Mouse (Mus musculus): ENCODE measurements at regions not wholly inside any gene's neighbourhood (a gene's known extent, or its start where the extent isn't known, plus 50 kb on each side); places are given as distances from the start of the nearest gene placed in this dataset.

DNA sequence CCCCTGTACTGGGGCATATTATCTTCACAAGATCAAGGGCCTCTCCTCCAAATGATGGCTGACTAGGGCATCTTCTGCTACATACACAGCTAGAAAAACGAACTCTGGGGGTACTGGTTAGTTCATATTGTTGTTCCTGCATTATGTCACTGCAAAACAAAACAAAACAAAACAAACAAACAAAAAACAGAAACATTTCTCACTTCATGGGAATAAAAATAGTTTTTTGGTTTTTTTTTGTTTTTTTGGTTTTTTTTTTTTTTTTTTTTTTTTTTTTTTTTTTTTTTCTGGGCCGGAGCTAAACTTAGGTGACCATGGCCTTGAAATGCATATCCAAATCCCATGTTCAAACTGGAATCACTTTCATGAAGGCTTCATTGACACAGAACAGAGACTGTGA, 1184.4 kb downstream of the Efna5 start:
- intact Hi-C loops (cut with DNase I), result no loop called here
- no peak for DNase-seq (ENCODE audit: low spot score in 2 of 2)

DNA sequence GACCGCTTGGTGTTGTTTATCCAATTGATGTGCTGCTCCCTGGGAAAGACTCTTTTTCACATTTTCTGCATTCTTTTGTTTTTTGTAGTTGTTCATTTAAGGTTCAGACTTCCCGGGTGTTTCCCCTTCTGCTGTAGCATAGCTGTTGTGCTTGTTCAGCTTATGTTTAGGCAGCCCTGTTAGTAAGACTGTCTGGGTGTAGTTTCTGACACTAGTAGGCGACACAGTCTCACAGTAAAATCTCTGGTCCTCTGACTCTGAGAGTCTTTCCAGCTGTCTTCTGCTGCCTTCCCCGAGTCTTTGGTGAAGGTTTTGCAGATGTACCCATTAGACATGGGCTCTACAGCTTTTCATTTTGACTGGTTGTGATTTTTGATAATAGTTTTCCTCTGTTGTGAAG, 1194.8 kb downstream of the Efna5 start:
- intact Hi-C loops (cut with DNase I), result no loop called here
- DNase-seq (ENCODE audit: low spot score in 2 of 2), result no peak

DNA sequence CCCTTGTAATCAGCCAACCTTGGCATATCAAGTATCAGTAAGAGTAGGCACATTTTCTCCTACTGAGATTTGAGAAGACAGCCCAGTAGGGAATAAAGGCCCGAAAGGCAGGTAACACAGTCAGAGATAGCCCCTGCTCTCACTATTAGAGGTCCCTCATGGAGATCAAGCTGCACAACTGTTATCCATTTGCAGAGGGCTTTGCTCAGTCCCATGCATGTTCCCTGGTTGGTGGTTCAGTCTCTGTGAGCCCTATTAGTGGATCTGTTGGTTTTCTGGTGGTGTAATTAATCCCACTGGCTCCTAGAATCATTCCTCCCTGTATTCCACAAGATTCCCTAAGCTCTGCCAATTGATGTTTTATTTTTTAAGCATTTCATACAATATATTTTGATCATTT, 1196.6 kb downstream of the Efna5 start:
- intact Hi-C loops (cut with DNase I), result no loop called here
- DNase-seq (ENCODE audit: low spot score in 2 of 2), result no peak

DNA sequence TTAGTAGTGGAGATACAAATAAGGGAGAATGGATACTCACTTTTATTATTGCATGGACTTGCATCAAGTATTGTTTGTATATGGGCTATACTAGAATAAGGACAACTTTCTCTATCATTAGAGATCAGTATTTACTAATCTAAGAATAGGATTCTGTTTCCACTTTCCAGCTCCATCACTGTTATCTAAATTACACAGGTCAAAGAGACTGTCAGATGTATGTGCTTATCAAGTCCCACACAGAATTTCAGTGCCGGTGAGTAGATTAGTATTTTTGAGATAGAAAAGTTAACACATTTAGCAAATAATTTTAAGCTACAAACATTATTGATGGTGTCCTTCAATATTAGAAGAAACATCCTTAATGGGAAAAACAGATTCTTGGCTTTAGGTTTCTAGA, 1210.5 kb downstream of the Efna5 start:
- intact Hi-C loops (cut with DNase I), result no loop called here
- no peak for DNase-seq (ENCODE audit: low spot score in 2 of 2)

DNA sequence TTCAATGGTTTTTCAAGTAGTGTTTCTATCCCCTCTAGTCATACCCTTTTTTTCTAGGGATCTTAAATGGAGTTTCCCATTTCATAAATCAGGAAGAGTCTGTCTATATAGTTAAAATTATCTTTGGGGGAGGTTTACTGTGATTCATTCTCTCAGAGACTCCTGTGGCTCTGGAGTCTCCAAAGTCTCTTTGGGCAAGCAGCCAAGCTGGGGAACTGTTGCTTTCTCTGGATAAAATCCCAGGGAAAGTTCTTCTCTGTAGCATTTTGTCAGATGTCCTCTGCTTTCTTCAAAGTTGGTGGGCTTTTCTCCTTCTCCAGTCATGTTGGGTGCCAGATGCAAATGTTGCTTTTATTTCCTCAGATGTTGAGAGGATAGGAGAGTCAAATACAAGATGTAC, 1213.7 kb downstream of the Efna5 start:
- peak; percentile 38 to 62 for DNase-seq (ENCODE audit: low spot score in 2 of 2)
- intact Hi-C loops (cut with DNase I), result no loop called here

DNA sequence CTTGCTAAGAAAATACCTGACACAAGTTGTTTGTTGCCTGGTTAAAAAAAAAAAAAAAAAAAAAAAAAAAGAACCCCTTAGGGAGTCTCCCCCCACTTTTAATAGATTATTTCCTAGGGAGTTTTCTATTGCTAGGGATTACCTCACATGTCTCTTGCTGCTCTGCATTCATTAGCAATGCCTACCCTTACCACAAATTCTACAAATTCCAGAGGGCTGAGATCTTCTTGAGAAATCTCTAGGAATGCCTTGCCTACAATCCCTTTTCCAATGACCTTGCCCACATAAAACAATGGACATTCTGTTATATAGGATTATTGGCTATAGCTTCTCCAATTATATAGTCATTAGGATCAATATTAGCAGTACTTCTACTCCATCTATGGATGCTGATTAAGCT, 1216.2 kb downstream of the Efna5 start:
- no peak for DNase-seq (ENCODE audit: low spot score in 2 of 2)
- intact Hi-C loops (cut with DNase I), result no loop called here

DNA sequence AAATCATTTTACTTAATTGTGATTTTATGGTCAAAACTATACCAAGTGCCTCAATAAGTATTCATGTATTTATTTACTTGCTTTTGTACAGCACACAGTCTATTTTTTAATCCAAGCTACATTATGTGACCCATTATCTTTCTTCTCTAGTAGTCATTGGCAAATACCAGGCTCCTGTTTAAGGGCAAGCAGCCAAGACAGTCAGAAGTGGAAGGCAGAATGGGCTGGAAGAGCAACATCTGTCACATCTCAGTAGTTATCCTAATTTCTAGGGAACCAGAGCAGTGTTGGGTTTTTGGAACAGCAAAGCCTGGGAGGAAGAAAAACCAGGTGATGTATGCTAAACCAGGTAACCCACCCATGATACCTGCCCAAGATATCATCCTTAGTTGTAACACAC, 1233.5 kb downstream of the Efna5 start:
- DNase-seq (ENCODE audit: low spot score in 2 of 2), result no peak
- intact Hi-C loops (cut with DNase I), result no loop called here

DNA sequence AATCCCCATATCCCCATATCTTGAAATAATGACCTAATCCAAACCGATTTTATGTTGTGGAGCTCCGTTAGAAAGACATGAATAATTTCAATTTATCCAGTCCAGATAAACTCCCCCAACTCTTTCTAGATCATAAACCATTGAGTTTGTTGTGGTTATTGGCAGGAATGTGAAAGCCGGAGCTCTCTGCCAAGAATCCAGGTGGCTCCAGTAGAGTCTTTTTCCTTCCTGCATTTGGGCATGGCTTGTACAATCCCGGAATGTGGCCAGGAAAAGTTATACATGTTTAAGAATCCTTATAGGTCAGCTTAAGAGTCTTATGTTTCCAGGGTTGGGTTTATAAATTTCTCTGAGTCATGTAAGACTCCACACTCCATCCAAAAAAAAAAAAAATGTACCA, 1272.8 kb downstream of the Efna5 start:
- intact Hi-C loops (cut with DNase I), result no loop called here
- no peak for DNase-seq (ENCODE audit: low spot score in 2 of 2)

DNA sequence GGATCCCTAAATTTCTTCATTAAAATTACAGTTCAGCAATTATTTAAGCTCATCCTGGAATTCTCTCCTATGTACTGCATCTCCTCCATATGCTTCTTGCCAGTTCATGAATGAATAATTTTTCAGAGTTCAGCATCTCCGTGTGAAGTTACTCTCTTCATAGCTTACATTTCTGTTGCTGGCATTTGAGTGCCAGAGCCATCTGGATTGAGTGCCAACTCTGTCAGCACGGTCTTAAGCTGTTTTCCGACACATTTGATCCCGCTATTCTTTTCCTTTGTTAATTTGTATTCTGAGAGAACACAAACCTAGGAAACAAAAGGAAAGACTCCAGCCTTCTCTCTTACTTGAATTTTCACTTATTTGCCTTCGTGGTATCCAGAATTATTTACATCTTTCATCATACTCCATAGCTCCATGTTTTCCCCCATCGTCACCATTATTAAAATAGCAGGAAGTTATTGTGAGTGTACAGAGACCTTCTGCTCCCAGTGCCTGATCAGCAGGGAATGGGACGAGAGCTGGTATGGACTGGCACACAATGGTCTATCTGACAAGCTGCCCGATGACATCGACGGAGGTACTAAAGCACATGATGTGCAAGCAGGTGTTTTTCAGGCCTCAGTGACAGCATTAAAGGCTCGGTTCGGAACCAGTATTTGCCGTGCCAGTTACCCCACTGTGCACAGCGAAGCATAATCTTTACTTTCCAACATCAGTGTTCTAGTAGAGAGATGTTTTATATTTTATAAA, 1274.2 kb downstream of the Efna5 start:
- DNase-seq (ENCODE audit: low spot score in 2 of 2), result no peak
- intact Hi-C loops (cut with DNase I), result no loop called here

DNA sequence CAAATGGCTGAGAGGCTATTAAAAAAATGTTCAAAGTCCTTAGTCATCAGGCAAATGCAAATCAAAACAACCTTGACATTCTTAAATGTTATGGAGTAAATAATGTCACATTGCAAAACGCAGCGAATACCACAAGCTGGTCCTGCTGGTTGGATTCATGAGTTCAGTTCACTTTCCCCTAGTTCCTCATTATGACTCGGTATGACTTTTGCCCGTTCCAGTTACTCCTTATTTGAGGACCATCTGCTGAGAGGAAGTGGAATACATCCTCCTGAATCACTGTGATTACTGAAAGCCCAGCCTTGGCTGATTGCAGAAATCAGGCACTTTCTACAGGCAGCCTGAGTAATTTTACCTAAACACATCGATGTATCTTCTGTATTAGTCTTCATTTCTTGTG, 1276.9 kb downstream of the Efna5 start:
- intact Hi-C loops (cut with DNase I), result no loop called here
- DNase-seq (ENCODE audit: low spot score in 2 of 2), result no peak

DNA sequence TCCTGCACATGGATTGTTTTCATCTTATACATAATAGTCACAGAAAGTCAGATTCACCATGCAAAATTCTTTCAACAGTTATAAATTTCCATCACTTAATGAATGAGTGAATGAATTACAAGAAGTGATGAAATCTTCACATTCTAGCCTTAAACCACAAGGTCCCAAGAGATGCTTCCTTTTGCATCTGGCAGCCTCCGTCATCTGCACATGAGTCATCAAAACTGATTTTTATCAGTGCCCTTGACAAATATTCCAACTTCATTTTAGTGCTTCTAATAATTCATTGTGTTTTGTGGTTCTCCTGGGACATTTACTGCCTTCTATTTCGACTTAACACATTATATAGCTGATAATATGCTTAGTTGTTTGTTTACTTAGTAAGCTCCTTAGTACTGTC, 1291.9 kb downstream of the Efna5 start:
- intact Hi-C loops (cut with DNase I), result no loop called here
- no peak for DNase-seq (ENCODE audit: low spot score in 2 of 2)

DNA sequence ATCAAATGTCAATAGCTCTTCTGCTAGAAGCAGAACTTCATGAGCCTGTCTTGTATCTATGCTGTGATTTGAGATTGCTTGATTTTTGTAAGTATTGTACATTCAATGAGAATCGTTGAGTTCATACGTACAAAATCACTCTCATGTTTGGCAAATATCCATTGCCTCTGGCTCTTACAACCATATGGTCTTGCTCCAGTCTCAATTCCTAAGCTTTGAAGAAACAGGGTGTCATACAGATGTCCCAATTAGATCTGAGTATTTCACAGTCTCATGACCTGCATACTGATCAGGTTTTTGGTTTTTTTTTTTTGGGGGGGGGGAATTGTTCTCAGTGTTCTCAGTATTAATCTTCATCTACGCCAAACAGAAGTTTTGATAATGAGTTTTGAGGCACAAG, 1302.2 kb downstream of the Efna5 start:
- intact Hi-C loops (cut with DNase I), result no loop called here
- no peak for DNase-seq (ENCODE audit: low spot score in 2 of 2)

DNA sequence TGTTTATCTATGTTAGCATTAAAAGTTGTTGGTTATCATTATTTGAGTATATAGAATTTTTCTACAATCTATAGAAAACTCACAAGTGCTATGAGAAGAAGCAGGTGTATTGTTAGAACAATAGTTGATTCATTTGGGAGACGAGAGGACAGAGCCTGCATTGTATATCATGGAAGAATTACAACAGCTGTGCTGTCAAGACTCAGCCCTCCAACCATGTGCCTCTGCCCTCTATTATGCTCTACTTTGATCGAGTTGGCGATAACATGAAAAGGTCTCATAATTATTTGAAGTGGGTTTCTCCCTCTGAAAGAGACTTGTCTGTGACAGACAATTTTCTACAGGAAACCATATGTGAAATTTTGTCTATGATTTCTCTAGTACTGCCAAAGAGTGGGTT, 1310.2 kb downstream of the Efna5 start:
- intact Hi-C loops (cut with DNase I), result no loop called here
- DNase-seq (ENCODE audit: low spot score in 2 of 2), result no peak
